Mouse (Mus musculus) small intestine, adult 2 months (tissue): ENCODE data around the gene Patj.

ENCODE experiments used
- CTCF ChIP-seq: fragments of 200-500 bp; IDR thresholded peaks from 2 replicates; pipeline ENCODE4 v1.5.1; 2012; ENCODE audit warnings: low read depth, mild to moderate bottlenecking, control low read depth, inconsistent platforms, low read length, moderate library complexity, mixed read lengths; ENCODE audit not compliant: insufficient replicate concordance, insufficient read length; ENCODE audit errors: extremely low read depth
- POLR2A ChIP-seq: fragments of 200-500 bp; IDR thresholded peaks from 2 replicates; pipeline ENCODE4 v1.6.1; 2012; ENCODE audit warnings: low read depth, mild to moderate bottlenecking, control low read depth, inconsistent platforms, low read length, moderate library complexity

DNA sequence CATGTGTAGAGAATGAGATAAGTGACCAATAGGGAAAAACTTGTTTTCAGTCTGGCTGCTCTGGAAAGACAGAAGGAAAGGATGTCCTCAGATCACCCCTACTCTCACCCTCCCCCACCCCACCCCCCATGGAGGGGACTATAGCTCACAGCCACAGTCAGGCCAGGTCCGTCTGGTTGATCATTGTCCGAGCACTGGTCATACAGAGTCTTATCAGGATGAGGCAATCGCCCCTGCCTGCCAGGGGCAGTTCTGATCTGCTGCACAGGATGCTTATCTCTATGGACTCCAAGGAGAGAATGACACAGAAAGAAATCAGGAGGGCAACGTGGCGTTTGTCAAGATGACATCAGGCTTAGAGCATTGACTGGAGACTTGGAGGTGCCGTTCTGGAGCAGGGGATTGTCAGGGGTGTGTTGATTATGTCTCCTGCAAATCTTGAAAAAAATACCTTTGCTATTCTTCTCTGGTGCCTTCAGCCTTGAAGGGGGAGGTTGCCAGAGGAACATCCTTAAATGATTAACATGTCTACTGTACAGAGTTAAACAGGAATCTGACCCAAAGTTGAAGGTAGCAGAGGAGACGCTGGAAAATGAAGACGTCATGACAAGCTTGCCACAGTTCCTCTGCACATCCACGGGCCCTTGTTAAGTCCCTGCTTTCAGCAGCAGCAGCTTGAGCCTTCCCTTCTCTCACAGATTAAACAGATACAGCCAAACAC lies 298.0 kb downstream of the Patj start:
- no peak for TF ChIP-seq CTCF
- no peak for TF ChIP-seq POLR2A
